Mouse (Mus musculus): ENCODE data around the gene Lsm2. TPM values are rescaled to one million over a fixed set of nuclear protein-coding genes. Genes with fewer than 3 reads are reported as not detected.
"Not testable (repeated sequence)": the region's sequence is repeated elsewhere in the genome, so short reads cannot be mapped to it uniquely, and the experiment has no call there.

The Lsm2 gene
- polyA plus RNA-seq, 1 experiment from 2014 or later, result 216 TPM

DNA sequence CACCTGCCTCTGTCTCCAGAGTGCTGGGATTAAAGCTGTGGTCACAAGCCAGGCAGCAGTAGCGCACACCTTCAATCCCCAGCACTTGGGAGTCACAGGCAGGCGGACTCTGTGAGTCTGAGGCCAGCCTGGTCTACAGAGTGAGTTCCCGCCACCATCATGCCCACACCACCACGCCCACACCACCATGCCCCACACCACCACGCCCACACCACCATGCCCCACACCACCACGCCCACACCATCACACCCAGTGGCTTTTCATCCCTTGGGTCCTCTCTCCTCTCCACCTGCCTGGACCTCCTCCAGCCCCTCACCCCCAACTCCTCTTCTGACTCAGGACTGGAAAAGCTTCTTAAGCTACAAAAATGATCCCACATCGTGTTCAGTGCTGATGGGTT is 50.2 kb downstream of the Lsm2 start:
- H3K27ac ChIP-seq (ENCODE audit: low read depth), result no peak overlapping the region

DNA sequence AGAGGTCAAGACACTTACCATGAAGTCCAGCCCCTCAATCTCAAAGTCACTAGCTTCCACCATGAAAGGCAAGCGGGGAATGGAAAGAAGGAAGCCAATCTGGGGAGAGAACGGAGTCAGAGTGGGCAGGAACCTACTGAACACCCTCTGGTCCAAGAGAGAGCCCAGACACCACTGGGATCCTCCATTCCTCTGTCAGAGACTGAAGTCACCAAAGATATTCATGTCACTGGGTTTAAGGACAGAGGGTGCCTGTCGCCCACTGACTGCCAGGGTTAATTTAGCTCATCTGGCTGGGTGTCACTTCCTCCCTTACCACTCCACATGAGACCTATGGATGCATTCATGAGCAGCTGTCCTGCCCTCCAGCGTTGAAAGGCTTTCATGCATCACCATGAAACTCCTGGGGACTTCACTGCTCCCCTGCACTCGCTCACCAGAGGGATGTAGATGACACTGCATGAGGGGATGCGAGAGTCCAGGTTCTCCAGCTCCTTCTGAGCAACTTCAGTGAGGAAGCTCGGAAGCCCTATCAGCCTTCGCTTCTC is 50.7 kb downstream of the Lsm2 start:
- H3K9me3 ChIP-seq (ENCODE audit: control insufficient read depth, low read length), result no peaks in the 10 kb centered on the region
- peaks cover 7% of the 10 kb centered on the region; the same call in 1 of the 2 replicates for H3K4me1 ChIP-seq (replicated peaks; ENCODE audit: control insufficient read depth, insufficient read depth, low read length)
- H3K4me3 ChIP-seq (ENCODE audit: low read depth, low read length), result no peak overlapping the region
- 67% methylated on average over 8 of the region's 8 CpGs for WGBS
- no peaks in the 10 kb centered on the region for H3K27me3 ChIP-seq (replicated peaks; ENCODE audit: control insufficient read depth, insufficient read depth, low read length)
- no peaks in the 10 kb centered on the region for H3K36me3 ChIP-seq (ENCODE audit: control insufficient read depth, insufficient read depth, low read length)
- DNase-seq (ENCODE audit: low spot score) (no peak), ATAC-seq (replicated peaks; ENCODE audit: low FRiP score, low TSS enrichment, low read depth) (no peak)
- H3K27ac ChIP-seq (ENCODE audit: low read depth), result no peak overlapping the region
- no peak overlapping the region for H3K9ac ChIP-seq (ENCODE audit: low read length)
- H3K4me2 ChIP-seq (ENCODE audit: low read length), result no peak overlapping the region

More for the DNA sequence above, 50.2 kb downstream of the Lsm2 start:
- peaks cover 11% of the 10 kb centered on the region; the same call in 1 of the 2 replicates for H3K4me1 ChIP-seq (replicated peaks; ENCODE audit: control insufficient read depth, insufficient read depth, low read length)
- H3K27me3 ChIP-seq (replicated peaks; ENCODE audit: control insufficient read depth, insufficient read depth, low read length), result no peaks in the 10 kb centered on the region
- WGBS, result 90% methylated on average over 7 of the region's 7 CpGs
- H3K9ac ChIP-seq (ENCODE audit: low read length), result no peak overlapping the region
- ATAC-seq (replicated peaks; ENCODE audit: low FRiP score, low TSS enrichment, low read depth) (no peak), DNase-seq (ENCODE audit: low spot score) (no peak)
- H3K36me3 ChIP-seq (ENCODE audit: control insufficient read depth, insufficient read depth, low read length), result no peaks in the 10 kb centered on the region
- H3K4me3 ChIP-seq (ENCODE audit: low read depth, low read length), result no peak overlapping the region
- H3K4me2 ChIP-seq (ENCODE audit: low read length), result no peak overlapping the region
- H3K9me3 ChIP-seq (ENCODE audit: control insufficient read depth, low read length), result no peaks in the 10 kb centered on the region

DNA sequence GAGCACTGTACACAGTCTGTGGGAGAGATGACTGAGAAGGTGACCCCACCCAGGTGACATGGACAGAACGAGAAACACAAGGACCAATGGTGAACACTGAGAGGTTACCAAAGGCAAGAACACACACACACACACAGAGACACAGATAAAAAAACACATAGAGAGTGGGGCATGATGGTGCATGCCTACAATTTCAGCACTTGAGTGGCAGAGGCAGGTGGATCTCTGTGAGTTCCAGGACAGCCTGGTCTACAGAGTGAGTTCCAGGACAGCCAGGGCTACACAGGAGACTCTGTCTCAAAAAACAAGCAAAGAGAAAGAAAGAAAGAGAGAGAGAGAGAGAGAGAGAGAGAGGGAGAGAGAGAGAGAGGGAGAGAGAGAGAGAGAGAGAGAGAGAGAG is 52.0 kb downstream of the Lsm2 start:
- H3K27me3 ChIP-seq (replicated peaks; ENCODE audit: control insufficient read depth, insufficient read depth, low read length); H3K9me3 ChIP-seq (ENCODE audit: control insufficient read depth, low read length); H3K36me3 ChIP-seq (ENCODE audit: control insufficient read depth, insufficient read depth, low read length); ATAC-seq (replicated peaks; ENCODE audit: low FRiP score, low TSS enrichment, low read depth); H3K4me1 ChIP-seq (replicated peaks; ENCODE audit: control insufficient read depth, insufficient read depth, low read length); DNase-seq (ENCODE audit: low spot score); H3K27ac ChIP-seq (ENCODE audit: low read depth); H3K9ac ChIP-seq (ENCODE audit: low read length); H3K4me3 ChIP-seq (ENCODE audit: low read depth, low read length); H3K4me2 ChIP-seq (ENCODE audit: low read length): not testable (repeated sequence)
- WGBS, result 79% methylated on average over 1 of the region's 1 CpGs

DNA sequence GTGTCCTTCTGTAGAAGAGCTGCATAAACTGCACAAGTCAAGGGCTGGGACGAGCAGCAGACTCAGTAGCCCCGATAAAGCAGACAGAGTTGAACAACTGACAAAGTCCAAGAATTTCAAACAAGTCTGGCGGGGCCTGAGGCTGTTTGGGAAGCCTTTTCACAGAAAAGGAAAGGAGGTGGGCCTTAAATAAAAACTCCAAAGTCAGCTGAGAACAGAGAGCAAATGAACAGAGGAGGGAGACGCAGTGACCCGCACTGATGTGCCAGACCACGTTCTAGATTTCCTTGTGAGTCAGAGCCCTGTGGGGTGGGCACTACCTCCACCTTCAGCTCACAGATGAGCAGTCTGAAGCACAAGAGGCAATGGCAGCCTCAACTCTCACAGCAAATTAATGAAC is 53.2 kb downstream of the Lsm2 start:
- H3K9ac ChIP-seq (ENCODE audit: low read length), result no peak overlapping the region
- H3K4me3 ChIP-seq (ENCODE audit: low read depth, low read length), result no peak overlapping the region
- H3K27ac ChIP-seq (ENCODE audit: low read depth), result no peak overlapping the region
- no peaks in the 10 kb centered on the region for H3K27me3 ChIP-seq (replicated peaks; ENCODE audit: control insufficient read depth, insufficient read depth, low read length)
- DNase-seq (ENCODE audit: low spot score), result no peak
- no peaks in the 10 kb centered on the region for H3K4me1 ChIP-seq (replicated peaks; ENCODE audit: control insufficient read depth, insufficient read depth, low read length)
- H3K9me3 ChIP-seq (ENCODE audit: control insufficient read depth, low read length), result no peaks in the 10 kb centered on the region
- H3K36me3 ChIP-seq (ENCODE audit: control insufficient read depth, insufficient read depth, low read length), result no peaks in the 10 kb centered on the region
- WGBS, result 62% methylated on average over 6 of the region's 6 CpGs
- H3K4me2 ChIP-seq (ENCODE audit: low read length), result no peak overlapping the region
- ATAC-seq (replicated peaks; ENCODE audit: low FRiP score, low TSS enrichment, low read depth), result no peak

Other genes starting within 250 kb of the Lsm2 start
- gene C4b, start 238.0 kb upstream of the Lsm2 start, polyA plus RNA-seq (2014; fragmentation: Nextera tagmentation; extraction: Ambion mirVana), result 0.23 and 0.28 TPM in 2 replicates
- gene Cyp21a1, start 177.3 kb upstream of the Lsm2 start, polyA plus RNA-seq (2014; fragmentation: Nextera tagmentation; extraction: Ambion mirVana), result not detected in 2 replicates
- gene Stk19, start 144.9 kb upstream of the Lsm2 start, polyA plus RNA-seq (2014; fragmentation: Nextera tagmentation; extraction: Ambion mirVana), result 22.0 and 25.8 TPM in 2 replicates
- gene Dxo, start 144.8 kb upstream of the Lsm2 start, polyA plus RNA-seq (2014; fragmentation: Nextera tagmentation; extraction: Ambion mirVana), result 58.2 and 63.4 TPM in 2 replicates
- gene Skiv2l, start 131.7 kb upstream of the Lsm2 start, polyA plus RNA-seq (2014; fragmentation: Nextera tagmentation; extraction: Ambion mirVana), result 42.0 and 45.9 TPM in 2 replicates
- 121 and 123 TPM in 2 replicates for gene Nelfe, start 131.5 kb upstream of the Lsm2 start, polyA plus RNA-seq (2014; fragmentation: Nextera tagmentation; extraction: Ambion mirVana)
- 19.4 and 24.2 TPM in 2 replicates for gene Cfb, start 119.3 kb upstream of the Lsm2 start, polyA plus RNA-seq (2014; fragmentation: Nextera tagmentation; extraction: Ambion mirVana)
- 1.4 and 1.6 TPM in 2 replicates for gene Zbtb12, start 102.4 kb upstream of the Lsm2 start, polyA plus RNA-seq (2014; fragmentation: Nextera tagmentation; extraction: Ambion mirVana)
- not detected in 2 replicates for gene Gm20547, start 99.8 kb upstream of the Lsm2 start, polyA plus RNA-seq (2014; fragmentation: Nextera tagmentation; extraction: Ambion mirVana)
- 6.8 and 7.5 TPM in 2 replicates for gene C2, start 83.6 kb upstream of the Lsm2 start, polyA plus RNA-seq (2014; fragmentation: Nextera tagmentation; extraction: Ambion mirVana)
- gene Ehmt2, start 83.4 kb upstream of the Lsm2 start, polyA plus RNA-seq (2014; fragmentation: Nextera tagmentation; extraction: Ambion mirVana), result 73.4 and 75.2 TPM in 2 replicates
- gene Slc44a4, start 67.4 kb upstream of the Lsm2 start, polyA plus RNA-seq (2014; fragmentation: Nextera tagmentation; extraction: Ambion mirVana), result 25.4 and 28.4 TPM in 2 replicates
- 40.1 and 42.8 TPM in 2 replicates for gene Neu1, start 50.6 kb upstream of the Lsm2 start, polyA plus RNA-seq (2014; fragmentation: Nextera tagmentation; extraction: Ambion mirVana)
- gene Hspa1b, start 22.6 kb upstream of the Lsm2 start, polyA plus RNA-seq (2014; fragmentation: Nextera tagmentation; extraction: Ambion mirVana), result 0.24 and 0.46 TPM in 2 replicates
- not detected in 2 replicates for gene Gm20481, start 11.9 kb upstream of the Lsm2 start, polyA plus RNA-seq (2014; fragmentation: Nextera tagmentation; extraction: Ambion mirVana)
- gene Hspa1a, start 9.7 kb upstream of the Lsm2 start, polyA plus RNA-seq (2014; fragmentation: Nextera tagmentation; extraction: Ambion mirVana), result 3.5 and 4.5 TPM in 2 replicates
- gene Hspa1l, start 9.2 kb upstream of the Lsm2 start, polyA plus RNA-seq (2014; fragmentation: Nextera tagmentation; extraction: Ambion mirVana), result 0.53 and 1.2 TPM in 2 replicates
- gene Vars, start 19.1 kb downstream of the Lsm2 start, polyA plus RNA-seq (2014; fragmentation: Nextera tagmentation; extraction: Ambion mirVana), result 119 and 133 TPM in 2 replicates
- gene Vwa7, start 34.7 kb downstream of the Lsm2 start, polyA plus RNA-seq (2014; fragmentation: Nextera tagmentation; extraction: Ambion mirVana), result 0.19 and 0.26 TPM in 2 replicates
- 20.7 and 21.5 TPM in 2 replicates for gene Sapcd1, start 46.2 kb downstream of the Lsm2 start, polyA plus RNA-seq (2014; fragmentation: Nextera tagmentation; extraction: Ambion mirVana)
- 3.6 and 3.9 TPM in 2 replicates for gene Msh5, start 64.9 kb downstream of the Lsm2 start, polyA plus RNA-seq (2014; fragmentation: Nextera tagmentation; extraction: Ambion mirVana)
- 113 and 141 TPM in 2 replicates for gene Clic1, start 68.1 kb downstream of the Lsm2 start, polyA plus RNA-seq (2014; fragmentation: Nextera tagmentation; extraction: Ambion mirVana)
- gene Ddah2, start 77.2 kb downstream of the Lsm2 start, polyA plus RNA-seq (2014; fragmentation: Nextera tagmentation; extraction: Ambion mirVana), result 278 and 333 TPM in 2 replicates
- gene Ly6g6c, start 83.5 kb downstream of the Lsm2 start, polyA plus RNA-seq (2014; fragmentation: Nextera tagmentation; extraction: Ambion mirVana), result not detected in 2 replicates
- 0.55 and 0.81 TPM in 2 replicates for gene Mpig6b, start 84.3 kb downstream of the Lsm2 start, polyA plus RNA-seq (2014; fragmentation: Nextera tagmentation; extraction: Ambion mirVana)
- 1.3 and 2.8 TPM in 2 replicates for gene Ly6g6e, start 95.0 kb downstream of the Lsm2 start, polyA plus RNA-seq (2014; fragmentation: Nextera tagmentation; extraction: Ambion mirVana)
- 5.0 and 6.1 TPM in 2 replicates for gene Ly6g6d, start 96.2 kb downstream of the Lsm2 start, polyA plus RNA-seq (2014; fragmentation: Nextera tagmentation; extraction: Ambion mirVana)
- 0.27 TPM in 1 of 2 replicates, not detected in the other for gene Ly6g6f, start 103.7 kb downstream of the Lsm2 start, polyA plus RNA-seq (2014; fragmentation: Nextera tagmentation; extraction: Ambion mirVana)
- gene Abhd16a, start 107.4 kb downstream of the Lsm2 start, polyA plus RNA-seq (2014; fragmentation: Nextera tagmentation; extraction: Ambion mirVana), result 86.4 and 91.0 TPM in 2 replicates
- gene Ly6g5c, start 126.4 kb downstream of the Lsm2 start, polyA plus RNA-seq (2014; fragmentation: Nextera tagmentation; extraction: Ambion mirVana), result not detected in 2 replicates
- 0.64 and 0.75 TPM in 2 replicates for gene Ly6g5b, start 133.6 kb downstream of the Lsm2 start, polyA plus RNA-seq (2014; fragmentation: Nextera tagmentation; extraction: Ambion mirVana)
- 19.7 and 24.7 TPM in 2 replicates for gene Gpank1, start 139.6 kb downstream of the Lsm2 start, polyA plus RNA-seq (2014; fragmentation: Nextera tagmentation; extraction: Ambion mirVana)
- 275 and 286 TPM in 2 replicates for gene Csnk2b, start 140.2 kb downstream of the Lsm2 start, polyA plus RNA-seq (2014; fragmentation: Nextera tagmentation; extraction: Ambion mirVana)
- gene D17H6S53E, start 144.5 kb downstream of the Lsm2 start, polyA plus RNA-seq (2014; fragmentation: Nextera tagmentation; extraction: Ambion mirVana), result 8.4 and 10.8 TPM in 2 replicates
- gene Apom, start 150.2 kb downstream of the Lsm2 start, polyA plus RNA-seq (2014; fragmentation: Nextera tagmentation; extraction: Ambion mirVana), result 0.95 and 1.5 TPM in 2 replicates
- gene Bag6, start 153.3 kb downstream of the Lsm2 start, polyA plus RNA-seq (2014; fragmentation: Nextera tagmentation; extraction: Ambion mirVana), result 75.5 and 79.5 TPM in 2 replicates
- gene Prrc2a, start 183.0 kb downstream of the Lsm2 start, polyA plus RNA-seq (2014; fragmentation: Nextera tagmentation; extraction: Ambion mirVana), result 186 and 196 TPM in 2 replicates
- 15.4 and 17.5 TPM in 2 replicates for gene Aif1, start 194.2 kb downstream of the Lsm2 start, polyA plus RNA-seq (2014; fragmentation: Nextera tagmentation; extraction: Ambion mirVana)
- gene Lst1, start 206.6 kb downstream of the Lsm2 start, polyA plus RNA-seq (2014; fragmentation: Nextera tagmentation; extraction: Ambion mirVana), result 16.9 and 19.1 TPM in 2 replicates
- gene Ltb, start 212.6 kb downstream of the Lsm2 start, polyA plus RNA-seq (2014; fragmentation: Nextera tagmentation; extraction: Ambion mirVana), result 1.1 and 1.5 TPM in 2 replicates
- gene Tnf, start 220.1 kb downstream of the Lsm2 start, polyA plus RNA-seq (2014; fragmentation: Nextera tagmentation; extraction: Ambion mirVana), result 0.12 and 0.28 TPM in 2 replicates
- gene Lta, start 223.5 kb downstream of the Lsm2 start, polyA plus RNA-seq (2014; fragmentation: Nextera tagmentation; extraction: Ambion mirVana), result 0.81 and 0.85 TPM in 2 replicates
- gene Gm16181, start 239.0 kb downstream of the Lsm2 start, polyA plus RNA-seq (2014; fragmentation: Nextera tagmentation; extraction: Ambion mirVana), result 0.39 and 0.88 TPM in 2 replicates